Mouse (Mus musculus): ENCODE results near the gene Prrg2. TPM values are rescaled to one million over a fixed set of nuclear protein-coding genes. Genes with fewer than 3 reads are reported as not detected.
"Not testable (repeated sequence)": the region's sequence is repeated elsewhere in the genome, so short reads cannot be mapped to it uniquely, and the experiment has no call there.

Prrg2 gene
- total RNA-seq, 2 experiments from 2014 or later = 10.2 to 10.4 TPM

- peak; percentile 43 for DNase-seq (ENCODE audit: low spot score)
Measured at GRCm38 (mm10) chr7:45037720-45038361, 24.6 kb downstream of the Prrg2 start.

- no peak for DNase-seq (ENCODE audit: low spot score)
Measured at GRCm38 (mm10) chr7:45036702-45037101, 25.8 kb downstream of the Prrg2 start.

GRCm38 (mm10) chr7:45035631-45036030 lies 26.8 kb downstream of the Prrg2 start:
- no peak for DNase-seq (ENCODE audit: low spot score)

GRCm38 (mm10) chr7:45033722-45034359 lies 28.6 kb downstream of the Prrg2 start:
- no peak for DNase-seq (ENCODE audit: low spot score)

GRCm38 (mm10) chr7:45030857-45031256 lies 31.6 kb downstream of the Prrg2 start:
- no peak for DNase-seq (ENCODE audit: low spot score)

- no peak for DNase-seq (ENCODE audit: low spot score)
Measured at GRCm38 (mm10) chr7:45029995-45030394, 32.5 kb downstream of the Prrg2 start.

- DNase-seq (ENCODE audit: low spot score) = no peak
Measured at GRCm38 (mm10) chr7:45028351-45028750, 34.1 kb downstream of the Prrg2 start.

- no peak for DNase-seq (ENCODE audit: low spot score)
Measured at GRCm38 (mm10) chr7:45027761-45028160, 34.7 kb downstream of the Prrg2 start.

GRCm38 (mm10) chr7:45026256-45026655 lies 36.2 kb downstream of the Prrg2 start:
- DNase-seq (ENCODE audit: low spot score) = no peak

GRCm38 (mm10) chr7:45025601-45026220 lies 36.8 kb downstream of the Prrg2 start:
- peak; percentile 69 for DNase-seq (ENCODE audit: low spot score)

GRCm38 (mm10) chr7:45024281-45025248 lies 37.9 kb downstream of the Prrg2 start:
- no peak for DNase-seq (ENCODE audit: low spot score)

- not testable (repeated sequence) for DNase-seq (ENCODE audit: low spot score)
Measured at GRCm38 (mm10) chr7:45023711-45024110, 38.8 kb downstream of the Prrg2 start.

- no peak for DNase-seq (ENCODE audit: low spot score)
Measured at GRCm38 (mm10) chr7:45020225-45020624, 42.3 kb downstream of the Prrg2 start.

- peak; percentile 85 for DNase-seq (ENCODE audit: low spot score)
Measured at GRCm38 (mm10) chr7:45019031-45019571, 43.4 kb downstream of the Prrg2 start.

GRCm38 (mm10) chr7:45017242-45018061 lies 45.0 kb downstream of the Prrg2 start, which contains the start of gene Rras:
Gene Rras (plus strand): TSS chr7:45017961.
- peak; percentile 98 for DNase-seq (ENCODE audit: low spot score)

- DNase-seq (ENCODE audit: low spot score) = no peak
Measured at GRCm38 (mm10) chr7:45016761-45017160, 45.7 kb downstream of the Prrg2 start.

- peak; percentile 100 for DNase-seq (ENCODE audit: low spot score)
Measured at GRCm38 (mm10) chr7:45015957-45016612, 46.4 kb downstream of the Prrg2 start, which contains the start of gene Scaf1. Gene Scaf1 (minus strand): TSS chr7:45016363.

GRCm38 (mm10) chr7:45015344-45015956 lies 47.0 kb downstream of the Prrg2 start:
- no peak for DNase-seq (ENCODE audit: low spot score)

- DNase-seq (ENCODE audit: low spot score) = no peak
Measured at GRCm38 (mm10) chr7:45014096-45014451, 48.4 kb downstream of the Prrg2 start.
